ENCODE assay signal across 8 mouse cellular contexts in genomic region chrX:160995131-160995667, GRCm38 (mm10). TPM values are rescaled to one million over a fixed set of nuclear protein-coding genes. Genes with fewer than 3 reads are reported as not detected.
A peak's percentile ranks its signal among the peaks of the same experiment; 100 is the strongest.
DNase-seq lines count a peak whose midpoint lies in the region; ATAC-seq and TF ChIP-seq lines count a peak whose summit lies in the region.

No protein-coding gene starts in this region.

- H3K4me3 ChIP-seq in embryonic facial prominence, embryonic 10.5 days = peak overlapping the region; percentile 68
- peak overlapping the region; percentile 67 for H3K4me3 ChIP-seq in heart, embryonic 10.5 days
- H3K4me3 ChIP-seq in kidney, postnatal 0 days (replicated peaks; ENCODE audit: low read depth, low read length) = peak overlapping the region; percentile 52
- peak overlapping the region; percentile 57 for H3K4me3 ChIP-seq in lung, embryonic 15.5 days

- TF ChIP-seq CTCF in kidney, postnatal 0 days (IDR thresholded peaks at IDR 0.05; ENCODE audit: low read depth) = no peak

- H3K9ac ChIP-seq in kidney, postnatal 0 days (ENCODE audit: low read depth, low read length) = 0 out of 2 replicates have a peak overlapping the region, but pooled peaks have one; percentile 47
- H3K9ac ChIP-seq in lung, embryonic 15.5 days = peak overlapping the region; percentile 25; the same call in 1 of the 2 replicates

- WGBS in embryonic facial prominence, embryonic 10.5 days = 18% methylated on average over 31 of the region's 31 CpGs
- 17% methylated on average over 31 of the region's 31 CpGs for WGBS in heart, embryonic 10.5 days
- 29% methylated on average over 31 of the region's 31 CpGs for WGBS in kidney, postnatal 0 days
- 13% methylated on average over 31 of the region's 31 CpGs for WGBS in lung, embryonic 15.5 days

- peak; percentile 21 for DNase-seq in urinary bladder, adult 2 months (ENCODE audit: low spot score)
- no peak for DNase-seq in urinary bladder, postnatal 4 days (ENCODE audit: low spot score in 2 of 2)
- peak; percentile 62 for DNase-seq in embryonic facial prominence, embryonic 10.5 days (ENCODE audit: low spot score)
- peak; percentile 77 for DNase-seq in heart, embryonic 10.5 days (ENCODE audit: low spot score)
- DNase-seq in kidney, postnatal 0 days (ENCODE audit: low spot score) = peak; percentile 57
- peak; percentile 29 to 50 for DNase-seq in right cerebral cortex, adult 2 months (ENCODE audit: low spot score in 2 of 2)
- no peak for DNase-seq in cerebellum, postnatal 14 days

- peak overlapping the region; percentile 78 for H3K27ac ChIP-seq in embryonic facial prominence, embryonic 10.5 days (replicated peaks)
- H3K27ac ChIP-seq in heart, embryonic 10.5 days = peak overlapping the region; percentile 65
- H3K27ac ChIP-seq in kidney, postnatal 0 days = no peak overlapping the region
- peak overlapping the region; percentile 69 for H3K27ac ChIP-seq in lung, embryonic 15.5 days

- H3K9me3 ChIP-seq in embryonic facial prominence, embryonic 10.5 days = no peaks in the 10 kb centered on the region
- no peaks in the 10 kb centered on the region for H3K9me3 ChIP-seq in heart, embryonic 10.5 days
- no peaks in the 10 kb centered on the region for H3K9me3 ChIP-seq in kidney, postnatal 0 days (replicated peaks; ENCODE audit: low read length)
- H3K9me3 ChIP-seq in lung, embryonic 15.5 days = no peaks in the 10 kb centered on the region

- peaks cover 77% of the 10 kb centered on the region for H3K27me3 ChIP-seq in embryonic facial prominence, embryonic 10.5 days (replicated peaks; ENCODE audit: low read depth, poor library complexity, severe bottlenecking)
- H3K27me3 ChIP-seq in heart, embryonic 10.5 days (ENCODE audit: insufficient read depth, poor library complexity, severe bottlenecking) = peaks cover 8% of the 10 kb centered on the region; the same call in 1 of the 2 replicates
- H3K27me3 ChIP-seq in kidney, postnatal 0 days (ENCODE audit: insufficient read depth, low read length) = 0 out of 2 replicates have a peak, but pooled peaks cover 4% of the 10 kb centered on the region
- peaks cover 6% of the 10 kb centered on the region; the same call in 1 of the 2 replicates for H3K27me3 ChIP-seq in lung, embryonic 15.5 days

- H3K36me3 ChIP-seq in embryonic facial prominence, embryonic 10.5 days (replicated peaks) = no peaks in the 10 kb centered on the region
- no peaks in the 10 kb centered on the region for H3K36me3 ChIP-seq in heart, embryonic 10.5 days
- no peaks in the 10 kb centered on the region for H3K36me3 ChIP-seq in kidney, postnatal 0 days (ENCODE audit: insufficient read depth, low read length)
- no peaks in the 10 kb centered on the region for H3K36me3 ChIP-seq in lung, embryonic 15.5 days

- H3K4me1 ChIP-seq in embryonic facial prominence, embryonic 10.5 days = peaks cover 5% of the 10 kb centered on the region; the same call in 1 of the 2 replicates
- H3K4me1 ChIP-seq in heart, embryonic 10.5 days = no peaks in the 10 kb centered on the region
- H3K4me1 ChIP-seq in kidney, postnatal 0 days (replicated peaks; ENCODE audit: insufficient read depth, low read length) = no peaks in the 10 kb centered on the region
- H3K4me1 ChIP-seq in lung, embryonic 15.5 days = no peaks in the 10 kb centered on the region

- peak; percentile 18; the same call in 1 of the 2 replicates for ATAC-seq in kidney, postnatal 0 days (replicated peaks; ENCODE audit: low FRiP score, low read depth)
- peak; percentile 68; the same call in 1 of the 2 replicates for ATAC-seq in lung, embryonic 15.5 days (ENCODE audit: borderline replicate concordance, extremely low read depth, low FRiP score, low TSS enrichment)

- H3K4me2 ChIP-seq in kidney, postnatal 0 days (ENCODE audit: low read length) = peak overlapping the region; percentile 53
- H3K4me2 ChIP-seq in lung, embryonic 15.5 days = peak overlapping the region; percentile 52

RNA-seq across cellular contexts. Expression of gene Cdkl5, which starts 0.7 kb away (rescaled TPM):
- 2.8 and 3.2 TPM in 2 replicates for polyA plus RNA-seq in urinary bladder, adult 2 months (2012; rRNA removed)
- 1.7 and 1.9 TPM in 2 replicates for polyA plus RNA-seq in embryonic facial prominence, embryonic 10.5 days (2016; fragmentation: Nextera tagmentation; extraction: Ambion mirVana)
- polyA plus RNA-seq in heart, embryonic 10.5 days (2016; fragmentation: Nextera tagmentation; extraction: Ambion mirVana) = 1.5 and 1.6 TPM in 2 replicates
- polyA plus RNA-seq in kidney, postnatal 0 days (2015; fragmentation: Nextera tagmentation; extraction: Ambion mirVana) = 1.5 and 1.8 TPM in 2 replicates
- polyA plus RNA-seq in lung, embryonic 15.5 days (2015; fragmentation: Nextera tagmentation; extraction: Ambion mirVana) = 2.0 and 2.1 TPM in 2 replicates

Comparison
In these comparisons a context has a peak if more than half of its experiments do, and no peak if none do; other contexts are left out.
1. DNase-seq: peak in urinary bladder, adult 2 months (single experiment), embryonic facial prominence, embryonic 10.5 days (single experiment), heart, embryonic 10.5 days (single experiment), kidney, postnatal 0 days (single experiment) and right cerebral cortex, adult 2 months (2 of 2); none in urinary bladder, postnatal 4 days (0 of 2) and cerebellum, postnatal 14 days (0 of 2).
2. Peak in every context shown above with its lines, with median percentiles within 50 percentile points of each other: H3K4me3 ChIP-seq.